Mouse (Mus musculus) midbrain, embryonic 16.5 days (tissue): Measurements from ENCODE around the gene Glg1. TPM values are rescaled to one million over a fixed set of nuclear protein-coding genes. Genes with fewer than 3 reads are reported as not detected.

ENCODE experiments used
- ATAC-seq: fragments of 200-750 bp; cut with Nextera tagmentation; 2 replicates; pipeline ENCODE4 v1.8.0; 2017; ENCODE audit warnings: moderate TSS enrichment
- H3K27ac ChIP-seq: fragments of 300-500 bp; sonication (generic); 2 replicates; pipeline ENCODE4 v1.5.1; 2014; ENCODE audit warnings: mild to moderate bottlenecking, low read length, mixed read lengths
- H3K27me3 ChIP-seq: fragments of 300-500 bp; sonication (generic); 2 replicates; pipeline ENCODE4 v1.6.1; 2014; ENCODE audit warnings: low read depth, low read length, mixed read lengths; ENCODE audit not compliant: control insufficient read depth, insufficient read depth
- H3K36me3 ChIP-seq: fragments of 300-500 bp; sonication (generic); 2 replicates; pipeline ENCODE4 v1.6.1; 2014; ENCODE audit warnings: mild to moderate bottlenecking, low read length, moderate library complexity, mixed read lengths; ENCODE audit not compliant: control insufficient read depth, insufficient read depth
- H3K4me1 ChIP-seq: fragments of 300-500 bp; sonication (generic); 2 replicates; pipeline ENCODE4 v1.6.1; 2014; ENCODE audit warnings: mild to moderate bottlenecking, low read length, mixed read lengths; ENCODE audit not compliant: control insufficient read depth, insufficient read depth
- H3K4me2 ChIP-seq: fragments of 300-500 bp; sonication (generic); 2 replicates; pipeline ENCODE4 v1.6.1; 2014; ENCODE audit warnings: mild to moderate bottlenecking, low read length, mixed read lengths
- H3K4me3 ChIP-seq: fragments of 300-500 bp; sonication (generic); 2 replicates; pipeline ENCODE4 v1.5.1; 2014; ENCODE audit warnings: low read depth, mild to moderate bottlenecking, low read length, moderate library complexity, mixed read lengths
- H3K9ac ChIP-seq: fragments of 300-500 bp; sonication (generic); 2 replicates; pipeline ENCODE4 v1.6.1; 2014; ENCODE audit warnings: low read depth, low read length, mixed read lengths
- H3K9me3 ChIP-seq: fragments of 300-500 bp; sonication (generic); replicated peaks from 2 replicates; pipeline ENCODE4 v1.6.1; 2014; ENCODE audit warnings: mild to moderate bottlenecking, low read length, mixed read lengths; ENCODE audit not compliant: control insufficient read depth, poor library complexity, severe bottlenecking
- WGBS: fragments of 180-500 bp; shearing (Covaris S2); extraction: QIAGEN DNeasy Blood & Tissue Kit; methylation state at CpG from one replicate; pipeline ENCODE4 v1.1.7; 2014; 5-methylcytosine and 5-hydroxymethylcytosine counted together
- polyA plus RNA-seq: library from polyadenylated mRNA; unstranded; fragments of >200 nt; fragmentation: Nextera tagmentation; extraction: Ambion mirVana; gene quantifications from 2 replicates; pipeline ENCODE4 v1.2.1, GENCODE M21; 2015

The Glg1 gene
- polyA plus RNA-seq, 1 experiment from 2014 or later = 59.7 TPM

DNA sequence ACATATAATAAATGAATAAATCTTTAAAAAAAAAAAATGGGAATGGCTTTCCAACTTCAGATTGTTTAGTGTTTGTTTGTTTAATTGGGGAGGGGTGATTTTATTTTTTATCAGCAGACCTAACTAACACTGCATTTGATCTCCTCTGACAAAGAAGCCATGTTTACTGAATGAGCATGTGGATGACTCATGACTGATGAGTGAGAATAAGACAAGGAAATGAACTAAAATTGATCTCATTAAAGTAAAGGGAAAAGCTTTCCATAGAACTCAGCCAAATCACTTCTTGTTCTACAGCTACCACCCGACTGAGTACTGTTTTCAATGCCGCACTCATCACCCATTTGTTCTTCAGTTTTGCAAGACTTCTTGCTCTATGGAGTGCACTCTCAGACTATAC, 25.3 kb downstream of the Glg1 start:
- Histone ChIP-seq H3K27me3 (no peaks in the 10 kb centered on the region), H3K4me3 (no peak overlapping the region), H3K27ac (no peak overlapping the region), H3K9ac (no peak overlapping the region), H3K4me2 (no peak overlapping the region), H3K36me3 (no peaks in the 10 kb centered on the region), H3K4me1 (no peaks in the 10 kb centered on the region), H3K9me3 (no peaks in the 10 kb centered on the region)
- no peak for ATAC-seq
- 95% methylated on average over 2 of the region's 2 CpGs for WGBS

DNA sequence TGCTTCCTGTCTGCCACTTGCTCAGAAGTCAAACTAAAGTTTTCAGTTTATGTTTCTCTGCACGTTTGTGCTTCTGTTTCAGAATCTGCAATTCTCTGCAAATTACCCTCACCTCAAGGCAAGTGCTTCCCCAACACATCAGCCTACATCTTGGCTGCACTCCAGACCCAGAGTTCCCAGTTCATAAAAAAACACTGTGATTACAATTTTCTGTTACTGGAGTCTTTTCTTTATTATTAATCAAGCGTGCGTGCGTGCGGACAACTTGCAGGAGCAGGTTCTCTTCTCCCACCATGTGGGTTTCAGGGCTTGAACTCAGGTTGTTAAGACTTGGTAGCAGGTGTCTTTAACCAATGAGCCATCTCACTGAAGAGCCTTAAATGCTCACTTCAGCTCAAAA, 34.9 kb downstream of the Glg1 start:
- H3K4me1 ChIP-seq = peaks cover 4% of the 10 kb centered on the region; the same call in 1 of the 2 replicates
- H3K4me3 ChIP-seq = no peak overlapping the region
- no peaks in the 10 kb centered on the region for H3K36me3 ChIP-seq
- H3K4me2 ChIP-seq = no peak overlapping the region
- no peaks in the 10 kb centered on the region for H3K27me3 ChIP-seq
- WGBS = 56% methylated on average over 5 of the region's 5 CpGs
- ATAC-seq = no peak
- H3K9ac ChIP-seq = no peak overlapping the region
- H3K27ac ChIP-seq = no peak overlapping the region
- H3K9me3 ChIP-seq = no peaks in the 10 kb centered on the region

DNA sequence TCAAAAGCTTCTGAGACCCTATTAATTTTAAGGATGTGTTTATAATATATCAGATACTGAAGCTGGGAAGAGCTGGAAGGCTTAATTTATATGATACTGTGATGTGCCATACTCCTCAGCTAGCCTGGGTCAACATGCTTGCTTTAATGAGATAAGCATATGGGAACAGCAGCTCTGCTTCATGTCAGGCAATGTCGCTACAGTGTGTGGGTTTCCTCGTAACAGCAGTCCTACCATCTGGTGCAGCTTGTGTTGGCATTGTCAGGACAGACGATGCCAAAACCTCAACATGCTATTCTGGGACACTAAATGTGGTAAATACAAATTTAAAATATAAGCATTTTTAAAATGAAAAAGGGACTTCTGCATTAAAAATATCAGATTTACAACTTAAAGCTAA, 40.9 kb downstream of the Glg1 start:
- no peaks in the 10 kb centered on the region for H3K36me3 ChIP-seq
- no peak overlapping the region for H3K27ac ChIP-seq
- H3K4me2 ChIP-seq = no peak overlapping the region
- no peaks in the 10 kb centered on the region for H3K9me3 ChIP-seq
- no peak overlapping the region for H3K4me3 ChIP-seq
- H3K9ac ChIP-seq = no peak overlapping the region
- WGBS = 78% methylated on average over 3 of the region's 3 CpGs
- ATAC-seq = no peak
- H3K4me1 ChIP-seq = no peaks in the 10 kb centered on the region
- no peaks in the 10 kb centered on the region for H3K27me3 ChIP-seq

DNA sequence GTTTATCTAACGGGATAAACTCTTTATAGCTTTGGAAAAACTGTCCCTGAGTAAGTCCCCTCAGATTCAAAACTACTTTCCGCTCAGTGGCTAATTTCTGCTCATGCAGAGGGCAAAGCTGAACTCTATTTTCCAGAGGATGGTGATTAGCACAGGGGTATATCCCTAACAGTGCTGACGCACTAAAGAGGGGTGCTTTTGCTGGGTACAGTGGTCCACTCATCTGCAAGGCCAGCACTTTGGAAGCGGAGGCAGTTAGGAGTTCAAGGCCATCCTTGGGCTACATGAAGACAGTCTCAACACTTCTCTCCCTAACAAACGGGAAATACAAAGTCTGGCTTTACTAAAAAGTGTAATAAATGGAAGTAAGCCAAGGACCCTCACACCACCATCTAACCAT, 45.6 kb downstream of the Glg1 start:
- no peak for ATAC-seq
- H3K36me3 ChIP-seq = no peaks in the 10 kb centered on the region
- no peak overlapping the region for H3K4me3 ChIP-seq
- no peak overlapping the region for H3K9ac ChIP-seq
- no peak overlapping the region for H3K4me2 ChIP-seq
- H3K4me1 ChIP-seq = 0 out of 2 replicates have a peak, but pooled peaks cover 3% of the 10 kb centered on the region
- no peak overlapping the region for H3K27ac ChIP-seq
- no peaks in the 10 kb centered on the region for H3K9me3 ChIP-seq
- WGBS = 90% methylated on average over 5 of the region's 5 CpGs
- no peaks in the 10 kb centered on the region for H3K27me3 ChIP-seq

DNA sequence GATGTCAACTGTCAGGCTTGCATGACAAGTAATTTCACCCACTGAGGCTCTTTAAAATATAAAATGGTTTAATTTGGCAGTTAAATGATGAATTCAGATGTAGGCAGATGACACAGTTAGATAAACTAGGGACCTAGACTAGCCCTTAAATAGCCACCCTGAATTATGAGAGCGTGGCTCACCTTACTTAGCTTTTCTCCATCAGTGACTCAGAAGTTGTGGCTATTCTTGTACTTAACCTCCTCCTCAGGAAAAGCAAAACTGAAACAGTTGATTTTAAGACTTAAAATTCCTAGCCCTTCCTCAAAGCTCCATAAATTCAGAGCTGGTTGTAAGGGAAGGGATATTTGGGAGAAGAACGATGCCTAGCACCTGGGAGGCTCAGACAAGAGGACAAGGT, 47.8 kb downstream of the Glg1 start:
- no peaks in the 10 kb centered on the region for H3K27me3 ChIP-seq
- H3K27ac ChIP-seq = no peak overlapping the region
- ATAC-seq = no peak
- no peaks in the 10 kb centered on the region for H3K36me3 ChIP-seq
- no peaks in the 10 kb centered on the region for H3K9me3 ChIP-seq
- no peak overlapping the region for H3K9ac ChIP-seq
- H3K4me3 ChIP-seq = no peak overlapping the region
- 0 out of 2 replicates have a peak, but pooled peaks cover 3% of the 10 kb centered on the region for H3K4me1 ChIP-seq
- no peak overlapping the region for H3K4me2 ChIP-seq
- WGBS = 97% methylated on average over 2 of the region's 2 CpGs

DNA sequence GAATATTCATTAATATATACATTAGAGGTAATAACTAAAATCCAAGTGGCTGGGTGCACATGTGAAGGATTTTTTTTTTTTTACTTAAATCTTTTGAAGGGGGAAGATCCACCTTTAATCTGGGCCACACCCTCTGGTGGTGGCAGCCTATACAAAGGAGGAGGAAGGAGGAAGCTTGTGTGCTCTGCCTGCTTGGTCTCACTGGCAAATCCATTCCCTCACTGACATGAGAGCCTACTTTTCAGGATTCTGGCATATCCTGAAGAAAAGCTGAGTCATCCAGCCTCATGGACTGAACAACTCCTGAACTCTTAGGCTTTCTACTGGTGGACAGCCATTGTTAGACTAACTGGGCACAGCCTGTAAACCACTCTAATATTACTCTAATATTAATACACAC, 49.1 kb downstream of the Glg1 start:
- Histone ChIP-seq H3K27ac (no peak overlapping the region), H3K9ac (no peak overlapping the region), H3K9me3 (no peaks in the 10 kb centered on the region), H3K27me3 (no peaks in the 10 kb centered on the region), H3K4me3 (no peak overlapping the region), H3K4me2 (no peak overlapping the region), H3K36me3 (no peaks in the 10 kb centered on the region), H3K4me1 (0 out of 2 replicates have a peak, but pooled peaks cover 3% of the 10 kb centered on the region)
- no peak for ATAC-seq

DNA sequence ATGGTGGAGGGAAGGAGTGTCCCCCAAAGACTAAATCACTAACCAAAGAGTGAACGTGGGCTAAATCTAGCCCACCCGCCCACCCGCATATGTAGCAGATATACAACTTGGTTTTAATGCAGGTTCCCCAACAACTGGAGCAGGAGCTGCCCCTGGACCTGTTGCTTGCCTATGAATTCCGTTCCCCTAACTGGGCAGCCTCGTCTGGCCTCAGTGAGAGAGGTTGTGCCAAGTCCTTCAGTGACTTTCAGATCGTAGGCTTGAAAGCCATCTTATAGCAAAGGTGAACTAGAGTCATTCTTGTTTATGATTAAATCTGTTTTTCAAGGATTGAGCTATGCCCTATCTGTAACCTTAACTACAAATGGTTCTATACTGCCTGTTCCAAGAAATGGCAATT, 52.7 kb downstream of the Glg1 start:
- Histone ChIP-seq H3K4me2 (no peak overlapping the region), H3K9me3 (no peaks in the 10 kb centered on the region), H3K27ac (no peak overlapping the region), H3K36me3 (no peaks in the 10 kb centered on the region), H3K4me3 (no peak overlapping the region), H3K4me1 (0 out of 2 replicates have a peak, but pooled peaks cover 3% of the 10 kb centered on the region), H3K9ac (no peak overlapping the region), H3K27me3 (no peaks in the 10 kb centered on the region)
- ATAC-seq = no peak
- WGBS = 90% methylated on average over 6 of the region's 6 CpGs

DNA sequence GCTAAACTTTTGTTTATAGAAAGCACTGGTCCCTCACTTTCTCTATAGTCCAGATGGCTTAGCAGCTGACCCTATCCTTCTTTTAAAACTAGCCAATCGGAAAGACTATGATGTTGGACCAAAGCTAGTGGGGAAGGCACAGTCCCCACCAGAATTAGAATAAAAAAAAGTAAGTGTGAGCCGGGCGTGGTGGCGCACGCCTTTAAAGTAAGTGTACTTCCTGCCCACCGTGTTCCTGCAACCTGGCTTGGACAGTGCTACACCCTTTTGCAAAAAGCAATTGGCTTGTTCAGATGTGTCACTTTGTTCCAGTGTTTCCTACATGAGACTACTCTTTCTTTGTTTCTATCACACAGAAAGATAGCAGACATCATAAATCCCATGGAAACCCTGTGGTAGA, 54.0 kb downstream of the Glg1 start:
- H3K27ac ChIP-seq = no peak overlapping the region
- H3K9me3 ChIP-seq = no peaks in the 10 kb centered on the region
- H3K36me3 ChIP-seq = no peaks in the 10 kb centered on the region
- ATAC-seq = no peak
- H3K4me1 ChIP-seq = 0 out of 2 replicates have a peak, but pooled peaks cover 3% of the 10 kb centered on the region
- H3K9ac ChIP-seq = no peak overlapping the region
- H3K27me3 ChIP-seq = no peaks in the 10 kb centered on the region
- no peak overlapping the region for H3K4me2 ChIP-seq
- WGBS = 94% methylated on average over 6 of the region's 6 CpGs
- no peak overlapping the region for H3K4me3 ChIP-seq

DNA sequence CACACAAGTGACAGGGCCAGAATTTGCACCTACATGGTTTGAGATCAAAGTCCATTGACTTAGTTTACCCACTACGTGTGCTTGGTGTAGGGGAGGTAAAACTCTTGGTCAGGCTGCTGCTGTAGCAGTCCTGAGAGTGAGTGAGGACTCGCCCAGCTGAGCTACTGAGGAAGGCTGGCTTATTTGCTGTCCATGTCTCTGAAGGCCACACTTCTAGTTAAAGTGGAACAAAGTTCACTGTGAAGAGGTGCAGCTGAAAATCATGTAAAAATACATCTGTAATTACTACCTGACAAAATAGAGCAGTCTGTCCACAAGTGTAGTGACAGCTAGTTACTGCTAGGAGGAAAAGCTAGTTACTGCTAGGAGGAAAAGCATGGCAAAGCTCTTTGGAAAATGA, 55.7 kb downstream of the Glg1 start:
- Histone ChIP-seq H3K4me2 (no peak overlapping the region), H3K4me1 (no peaks in the 10 kb centered on the region), H3K9me3 (no peaks in the 10 kb centered on the region), H3K27ac (no peak overlapping the region), H3K4me3 (no peak overlapping the region), H3K27me3 (no peaks in the 10 kb centered on the region), H3K36me3 (no peaks in the 10 kb centered on the region), H3K9ac (no peak overlapping the region)
- 97% methylated on average over 2 of the region's 2 CpGs for WGBS
- no peak for ATAC-seq

DNA sequence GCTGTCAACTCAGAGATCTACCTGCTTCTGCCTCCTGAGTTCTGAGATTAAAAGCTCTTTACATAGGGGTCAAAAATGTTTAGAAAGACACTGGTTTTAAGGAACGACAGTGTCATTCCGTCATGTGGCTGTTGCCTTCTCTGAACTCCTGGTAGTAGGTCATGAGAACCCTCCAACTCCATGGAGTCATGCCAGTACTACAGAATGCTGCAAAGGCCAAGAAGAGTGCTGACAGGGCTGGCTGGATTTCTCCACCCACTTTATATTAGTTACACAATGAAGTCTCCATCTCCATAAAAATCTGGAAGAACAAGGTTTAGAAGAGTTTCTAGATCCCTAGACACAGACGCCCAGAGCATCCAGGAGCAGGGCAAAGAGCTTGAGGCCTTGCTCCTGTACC, 61.0 kb downstream of the Glg1 start:
- no peak overlapping the region for H3K4me3 ChIP-seq
- WGBS = 95% methylated on average over 3 of the region's 3 CpGs
- peaks cover 16% of the 10 kb centered on the region; the same call in 1 of the 2 replicates for H3K36me3 ChIP-seq
- no peak overlapping the region for H3K27ac ChIP-seq
- H3K4me2 ChIP-seq = no peak overlapping the region
- no peaks in the 10 kb centered on the region for H3K4me1 ChIP-seq
- H3K9ac ChIP-seq = no peak overlapping the region
- no peak for ATAC-seq
- no peaks in the 10 kb centered on the region for H3K27me3 ChIP-seq
- H3K9me3 ChIP-seq = no peaks in the 10 kb centered on the region
